Mouse (Mus musculus) midbrain, embryonic 15.5 days (tissue): ENCODE data around the gene Ccnjl. TPM values are rescaled to one million over a fixed set of nuclear protein-coding genes. Genes with fewer than 3 reads are reported as not detected.

Source experiments
- ATAC-seq: fragments of 200-750 bp; cut with Nextera tagmentation; replicated peaks from 2 replicates; pipeline ENCODE4 v1.8.0; 2017; ENCODE audit warnings: moderate TSS enrichment
- H3K27ac ChIP-seq: fragments of 300-500 bp; sonication (generic); 2 replicates; pipeline ENCODE4 v1.5.1; 2015; ENCODE audit warnings: mild to moderate bottlenecking, inconsistent platforms
- H3K27me3 ChIP-seq: fragments of 300-500 bp; sonication (generic); replicated peaks from 2 replicates; pipeline ENCODE4 v1.6.1; 2015; ENCODE audit warnings: inconsistent platforms
- H3K36me3 ChIP-seq: fragments of 300-500 bp; sonication (generic); replicated peaks from 2 replicates; pipeline ENCODE4 v1.6.1; 2015; ENCODE audit warnings: inconsistent platforms
- H3K4me1 ChIP-seq: fragments of 300-500 bp; sonication (generic); 2 replicates; pipeline ENCODE4 v1.6.1; 2015; ENCODE audit warnings: inconsistent platforms
- H3K4me2 ChIP-seq: fragments of 300-500 bp; sonication (generic); 2 replicates; pipeline ENCODE4 v1.6.1; 2015; ENCODE audit warnings: inconsistent platforms, mild to moderate bottlenecking, moderate library complexity
- H3K4me3 ChIP-seq: fragments of 300-500 bp; sonication (generic); 2 replicates; pipeline ENCODE4 v1.5.1; 2015; ENCODE audit warnings: mild to moderate bottlenecking, inconsistent platforms
- H3K9ac ChIP-seq: fragments of 300-500 bp; sonication (generic); 2 replicates; pipeline ENCODE4 v1.6.1; 2015; ENCODE audit warnings: mild to moderate bottlenecking, inconsistent platforms
- H3K9me3 ChIP-seq: fragments of 300-500 bp; sonication (generic); 2 replicates; pipeline ENCODE4 v1.6.1; 2016; ENCODE audit warnings: inconsistent platforms
- WGBS: fragments of 180-500 bp; shearing (Covaris S2); methylation state at CpG from one replicate; pipeline ENCODE4 v1.1.7; 2015; ENCODE audit warnings: mixed read lengths; 5-methylcytosine and 5-hydroxymethylcytosine counted together
- polyA plus RNA-seq: library from polyadenylated mRNA; unstranded; fragments of >200 nt; fragmentation: Nextera tagmentation; extraction: Ambion mirVana; gene quantifications from 2 replicates; pipeline ENCODE4 v1.2.1, GENCODE M21; 2015

The Ccnjl gene
- polyA plus RNA-seq, 1 experiment from 2014 or later: 13.7 TPM

GRCm38 (mm10) chr11:43531619-43532018, 3.0 kb downstream of the Ccnjl start:
- Histone ChIP-seq H3K4me1 (peaks cover 37% of the 10 kb centered on the region), H3K4me2 (peak overlapping the region; percentile 94; the same call in 1 of the 2 replicates), H3K4me3 (no peak overlapping the region), H3K9ac (no peak overlapping the region), H3K36me3 (no peaks in the 10 kb centered on the region), H3K27ac (no peak overlapping the region), H3K9me3 (no peaks in the 10 kb centered on the region), H3K27me3 (no peaks in the 10 kb centered on the region)
- ATAC-seq: no peak
- 42% methylated on average over 5 of the region's 5 CpGs for WGBS

GRCm38 (mm10) chr11:43537074-43537473, 8.5 kb downstream of the Ccnjl start:
- no peak for ATAC-seq
- WGBS: 81% methylated on average over 6 of the region's 6 CpGs
- no peak overlapping the region for H3K4me3 ChIP-seq

GRCm38 (mm10) chr11:43539863-43540262, 11.3 kb downstream of the Ccnjl start:
- Histone ChIP-seq H3K27me3 (no peaks in the 10 kb centered on the region), H3K4me3 (no peak overlapping the region), H3K36me3 (no peaks in the 10 kb centered on the region), H3K4me2 (no peak overlapping the region), H3K9ac (no peak overlapping the region), H3K27ac (no peak overlapping the region), H3K4me1 (peaks cover 14% of the 10 kb centered on the region), H3K9me3 (no peaks in the 10 kb centered on the region)
- 22% methylated on average over 6 of the region's 6 CpGs for WGBS
- ATAC-seq: peak; percentile 63

More at GRCm38 (mm10) chr11:43537074-43537473, 8.5 kb downstream of the Ccnjl start:
- H3K27ac ChIP-seq: no peak overlapping the region
- H3K36me3 ChIP-seq: no peaks in the 10 kb centered on the region
- H3K4me2 ChIP-seq: no peak overlapping the region
- no peak overlapping the region for H3K9ac ChIP-seq
- no peaks in the 10 kb centered on the region for H3K9me3 ChIP-seq
- H3K27me3 ChIP-seq: no peaks in the 10 kb centered on the region
- H3K4me1 ChIP-seq: peaks cover 19% of the 10 kb centered on the region

- no peak overlapping the region for H3K9ac ChIP-seq
- no peaks in the 10 kb centered on the region for H3K27me3 ChIP-seq
- H3K27ac ChIP-seq: no peak overlapping the region
- H3K4me3 ChIP-seq: no peak overlapping the region
- no peak for ATAC-seq
- no peaks in the 10 kb centered on the region for H3K36me3 ChIP-seq
- H3K4me1 ChIP-seq: peaks cover 34% of the 10 kb centered on the region
- H3K9me3 ChIP-seq: no peaks in the 10 kb centered on the region
- no peak overlapping the region for H3K4me2 ChIP-seq
- 94% methylated on average over 15 of the region's 15 CpGs for WGBS
Observed at GRCm38 (mm10) chr11:43543711-43544466, 15.3 kb downstream of the Ccnjl start.

GRCm38 (mm10) chr11:43544819-43545218, 16.2 kb downstream of the Ccnjl start:
- 76% methylated on average over 7 of the region's 7 CpGs for WGBS
- Histone ChIP-seq H3K27ac (no peak overlapping the region), H3K4me3 (no peak overlapping the region), H3K4me2 (no peak overlapping the region), H3K9ac (no peak overlapping the region), H3K27me3 (no peaks in the 10 kb centered on the region), H3K9me3 (no peaks in the 10 kb centered on the region), H3K4me1 (peaks cover 36% of the 10 kb centered on the region), H3K36me3 (no peaks in the 10 kb centered on the region)
- no peak for ATAC-seq

- Histone ChIP-seq H3K4me3 (peak overlapping the region; percentile 7; the same call in 1 of the 2 replicates), H3K9ac (no peak overlapping the region), H3K27ac (no peak overlapping the region), H3K27me3 (no peaks in the 10 kb centered on the region), H3K4me1 (peaks cover 35% of the 10 kb centered on the region), H3K36me3 (no peaks in the 10 kb centered on the region), H3K9me3 (no peaks in the 10 kb centered on the region), H3K4me2 (peak overlapping the region; percentile 22; the same call in 1 of the 2 replicates)
- WGBS: 24% methylated on average over 16 of the region's 16 CpGs
- ATAC-seq: peak; percentile 16; the same call in 1 of the 2 replicates
Observed at GRCm38 (mm10) chr11:43545873-43546475, 17.4 kb downstream of the Ccnjl start.

GRCm38 (mm10) chr11:43546678-43547077, 18.1 kb downstream of the Ccnjl start:
- Histone ChIP-seq H3K36me3 (no peaks in the 10 kb centered on the region), H3K27ac (no peak overlapping the region), H3K4me1 (peaks cover 35% of the 10 kb centered on the region), H3K9ac (no peak overlapping the region), H3K9me3 (no peaks in the 10 kb centered on the region), H3K4me3 (no peak overlapping the region), H3K27me3 (no peaks in the 10 kb centered on the region), H3K4me2 (no peak overlapping the region)
- ATAC-seq: no peak
- WGBS: 49% methylated on average over 4 of the region's 4 CpGs

GRCm38 (mm10) chr11:43548148-43548547, 19.6 kb downstream of the Ccnjl start:
- H3K4me1 ChIP-seq: peaks cover 35% of the 10 kb centered on the region
- H3K9me3 ChIP-seq: no peaks in the 10 kb centered on the region
- 18% methylated on average over 7 of the region's 7 CpGs for WGBS
- H3K36me3 ChIP-seq: no peaks in the 10 kb centered on the region
- H3K4me3 ChIP-seq: no peak overlapping the region
- H3K27ac ChIP-seq: peak overlapping the region; percentile 58; the same call in 1 of the 2 replicates
- H3K9ac ChIP-seq: no peak overlapping the region
- no peaks in the 10 kb centered on the region for H3K27me3 ChIP-seq
- H3K4me2 ChIP-seq: no peak overlapping the region
- ATAC-seq: peak; percentile 71

GRCm38 (mm10) chr11:43548657-43549435, 20.3 kb downstream of the Ccnjl start:
- WGBS: 60% methylated on average over 12 of the region's 12 CpGs
- peaks cover 35% of the 10 kb centered on the region for H3K4me1 ChIP-seq
- no peaks in the 10 kb centered on the region for H3K9me3 ChIP-seq
- H3K4me2 ChIP-seq: no peak overlapping the region
- no peaks in the 10 kb centered on the region for H3K27me3 ChIP-seq
- H3K9ac ChIP-seq: no peak overlapping the region
- no peak overlapping the region for H3K4me3 ChIP-seq
- ATAC-seq: 0 out of 2 replicates have a peak, but pooled peaks have one; percentile 21
- H3K27ac ChIP-seq: peak overlapping the region; percentile 58
- no peaks in the 10 kb centered on the region for H3K36me3 ChIP-seq

GRCm38 (mm10) chr11:43549701-43550100, 21.1 kb downstream of the Ccnjl start:
- ATAC-seq: no peak

GRCm38 (mm10) chr11:43551756-43552155, 23.2 kb downstream of the Ccnjl start:
- H3K27me3 ChIP-seq: no peaks in the 10 kb centered on the region
- H3K27ac ChIP-seq: no peak overlapping the region
- ATAC-seq: no peak
- no peak overlapping the region for H3K9ac ChIP-seq
- H3K4me1 ChIP-seq: peaks cover 28% of the 10 kb centered on the region
- WGBS: 87% methylated on average over 3 of the region's 3 CpGs
- H3K4me3 ChIP-seq: no peak overlapping the region
- H3K36me3 ChIP-seq: no peaks in the 10 kb centered on the region
- no peak overlapping the region for H3K4me2 ChIP-seq
- no peaks in the 10 kb centered on the region for H3K9me3 ChIP-seq

More at GRCm38 (mm10) chr11:43549701-43550100, 21.1 kb downstream of the Ccnjl start:
- Histone ChIP-seq H3K36me3 (no peaks in the 10 kb centered on the region), H3K4me3 (no peak overlapping the region), H3K27me3 (no peaks in the 10 kb centered on the region), H3K4me1 (peaks cover 37% of the 10 kb centered on the region), H3K9ac (no peak overlapping the region), H3K27ac (no peak overlapping the region), H3K4me2 (no peak overlapping the region), H3K9me3 (no peaks in the 10 kb centered on the region)
- WGBS: 49% methylated on average over 11 of the region's 11 CpGs

GRCm38 (mm10) chr11:43552675-43553074, 24.1 kb downstream of the Ccnjl start:
- WGBS: 60% methylated on average over 6 of the region's 6 CpGs
- no peaks in the 10 kb centered on the region for H3K9me3 ChIP-seq
- no peak for ATAC-seq
- H3K4me2 ChIP-seq: no peak overlapping the region
- no peak overlapping the region for H3K9ac ChIP-seq
- H3K27ac ChIP-seq: no peak overlapping the region
- peaks cover 28% of the 10 kb centered on the region for H3K4me1 ChIP-seq
- no peak overlapping the region for H3K4me3 ChIP-seq
- no peaks in the 10 kb centered on the region for H3K36me3 ChIP-seq
- no peaks in the 10 kb centered on the region for H3K27me3 ChIP-seq
